Mouse (Mus musculus) thymus, adult 18-20 months (tissue): ENCODE data around the gene Mroh3.

Experiments used
- DNase-seq, 2 experiments: peaks; one replicate each; pipeline ENCODE4 v3.0.0; 2022; ENCODE audit warnings: mixed read lengths in 2 of 2

The Mroh3 gene

DNA sequence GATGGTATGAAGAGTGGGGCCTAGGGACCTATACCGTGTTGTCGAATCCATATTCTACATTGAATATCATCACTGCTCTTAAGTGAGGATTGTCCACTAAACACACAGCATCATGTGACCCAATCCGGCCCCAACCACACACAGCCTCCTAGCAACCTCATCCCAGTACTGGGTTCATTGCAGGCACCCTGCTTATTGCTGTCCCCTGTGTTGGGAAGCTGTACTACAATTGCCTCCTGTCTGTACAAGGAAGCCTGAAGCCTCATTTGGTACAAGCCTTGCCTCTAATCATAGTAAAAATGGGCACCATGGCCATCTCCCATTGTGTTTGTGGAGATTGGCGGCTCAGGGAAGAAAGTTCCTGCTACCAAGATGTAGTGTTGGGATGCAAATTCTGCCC, 56.3 kb downstream of the Mroh3 start:
- DNase-seq = no peak

- no peak for DNase-seq
Measured at GRCm38 (mm10) chr1:136151371-136151770, 61.3 kb downstream of the Mroh3 start.

GRCm38 (mm10) chr1:136149702-136150101, 62.9 kb downstream of the Mroh3 start:
- no peak for DNase-seq

DNA sequence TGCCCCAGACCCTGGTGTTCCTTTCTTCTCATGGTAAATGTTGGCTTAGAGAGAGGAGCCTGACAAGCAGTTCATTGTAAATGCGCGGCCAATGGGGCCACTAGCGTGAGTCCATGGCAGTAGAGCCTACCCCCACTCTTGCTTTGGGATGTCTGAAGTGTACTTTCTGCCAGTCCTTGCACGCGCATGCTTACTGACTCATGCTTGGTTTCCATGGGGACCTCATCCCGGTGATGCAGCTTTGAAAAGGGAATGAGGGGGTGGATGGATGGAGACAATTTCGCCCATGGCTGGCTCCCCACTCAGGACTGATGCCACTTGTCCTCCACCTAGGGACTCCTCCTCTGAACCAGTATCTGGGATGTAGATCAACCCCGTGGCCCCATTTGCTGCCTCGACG, 69.1 kb downstream of the Mroh3 start:
- no peak for DNase-seq

- DNase-seq = no peak
Measured at GRCm38 (mm10) chr1:136142336-136142735, 70.3 kb downstream of the Mroh3 start.

- DNase-seq = no peak
Measured at GRCm38 (mm10) chr1:136141176-136141950, 71.3 kb downstream of the Mroh3 start.

GRCm38 (mm10) chr1:136139990-136140640, 72.5 kb downstream of the Mroh3 start:
- peak; percentile 74 to 84 for DNase-seq

DNA sequence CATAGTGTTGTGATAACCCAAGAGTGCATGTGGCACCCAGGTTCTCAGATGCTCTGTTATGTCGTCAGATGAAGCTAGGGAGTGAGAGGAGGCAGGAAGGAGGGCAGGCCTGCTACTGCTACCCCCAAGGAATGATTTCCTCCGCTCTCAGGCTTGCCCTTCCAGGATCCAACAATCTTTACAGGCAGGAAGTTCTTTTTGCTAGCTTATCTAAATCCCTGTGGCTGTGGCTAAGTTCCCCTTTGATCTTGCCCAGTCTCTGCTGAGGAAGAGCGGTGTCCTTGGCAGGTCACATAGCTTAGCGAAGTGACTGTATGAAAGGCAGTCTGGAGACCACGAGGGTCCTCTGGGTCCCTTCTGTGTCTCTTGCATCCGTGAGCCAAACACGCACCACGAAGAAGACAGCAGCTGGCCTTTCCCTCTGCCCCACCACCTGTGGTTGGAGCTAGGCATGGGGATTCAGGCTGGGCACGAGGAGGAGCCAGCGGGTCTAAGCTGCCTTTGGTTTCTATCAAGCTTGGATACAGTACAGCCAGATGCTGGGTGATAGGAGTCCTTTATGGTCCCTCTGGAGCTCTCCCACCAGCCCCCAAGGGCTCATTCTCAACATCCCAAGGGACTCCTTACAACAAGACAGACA, 74.3 kb downstream of the Mroh3 start:
- no peak for DNase-seq

- peak in 1 of 2 experiments; percentile 62 for DNase-seq
Measured at GRCm38 (mm10) chr1:136137575-136137974, 75.1 kb downstream of the Mroh3 start.

- DNase-seq = no peak
Measured at GRCm38 (mm10) chr1:136137071-136137531, 75.5 kb downstream of the Mroh3 start.

- DNase-seq = no peak
Measured at GRCm38 (mm10) chr1:136136547-136136946, 76.1 kb downstream of the Mroh3 start.

DNA sequence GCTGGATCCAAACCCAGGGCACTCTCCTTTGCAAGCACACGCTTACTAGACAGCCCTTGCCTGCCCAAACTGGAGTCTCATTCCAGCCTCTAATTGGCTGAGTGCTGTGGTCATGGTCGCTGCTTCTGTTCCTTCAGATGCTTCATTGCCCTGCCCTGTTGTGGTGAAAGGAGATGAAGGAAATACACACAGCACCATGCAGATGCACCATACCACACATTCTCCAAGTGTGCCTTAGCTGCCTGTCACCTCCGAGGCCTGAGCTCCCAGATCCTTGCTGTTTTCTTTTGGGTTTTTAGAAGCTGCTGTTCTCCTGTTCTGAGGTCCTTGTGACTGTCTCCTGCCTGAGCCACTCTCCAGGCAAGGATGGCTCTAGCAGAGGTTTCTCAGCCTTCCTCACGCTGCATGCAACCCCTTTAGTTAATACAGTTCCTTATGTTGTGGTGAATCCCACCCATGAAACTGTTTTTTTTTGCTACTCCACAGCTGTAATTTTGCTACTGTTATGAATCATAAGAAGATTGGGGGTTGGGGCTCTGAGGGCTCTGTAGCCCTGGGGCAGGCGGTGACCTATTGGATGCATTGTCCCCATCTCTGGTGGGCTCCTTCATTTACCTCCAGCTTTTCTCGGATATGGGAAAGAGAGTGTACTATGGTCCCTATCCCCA, 76.7 kb downstream of the Mroh3 start:
- DNase-seq = peak in 1 of 2 experiments; percentile 43

DNA sequence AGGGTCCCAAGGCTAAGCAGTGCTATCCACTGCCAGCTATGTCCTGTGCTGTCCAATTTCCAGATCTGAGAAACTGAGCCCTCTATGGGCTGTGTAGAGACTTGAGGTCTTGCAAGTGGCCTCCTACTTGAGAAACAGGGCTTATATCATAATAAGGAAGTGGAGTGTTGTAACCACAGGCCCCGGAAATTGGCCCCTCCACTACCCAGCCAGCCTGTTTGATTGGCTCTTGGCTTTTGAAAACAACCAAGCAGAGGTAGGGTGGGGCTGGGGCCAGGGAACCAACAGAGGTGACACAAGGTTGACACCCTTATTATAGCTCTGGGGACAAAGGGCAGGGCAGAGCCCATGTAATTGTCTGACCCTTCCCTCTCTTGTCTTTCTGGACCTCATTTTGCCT, 77.6 kb downstream of the Mroh3 start:
- DNase-seq = peak; percentile 80 to 92

DNA sequence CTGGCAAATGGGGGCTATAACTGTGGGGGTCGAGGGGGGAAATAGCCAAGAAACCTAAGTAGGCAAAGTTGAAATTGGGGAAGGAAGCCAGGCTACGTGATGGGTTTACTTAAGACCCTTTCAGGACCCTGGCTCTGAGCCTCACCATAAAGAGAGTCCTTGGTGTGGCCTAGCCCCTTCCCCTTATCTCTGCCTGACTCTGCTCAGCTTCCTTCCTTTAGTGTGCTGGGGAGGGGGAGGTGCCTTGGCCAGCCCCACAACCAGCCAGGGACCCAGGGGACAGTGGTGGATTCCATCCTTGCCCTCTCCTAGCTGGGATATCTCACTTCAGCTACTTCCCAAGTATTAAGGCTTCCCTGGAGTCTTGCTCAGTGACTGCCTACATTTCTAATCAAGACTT, 78.1 kb downstream of the Mroh3 start:
- DNase-seq = peak in 1 of 2 experiments; percentile 53

DNA sequence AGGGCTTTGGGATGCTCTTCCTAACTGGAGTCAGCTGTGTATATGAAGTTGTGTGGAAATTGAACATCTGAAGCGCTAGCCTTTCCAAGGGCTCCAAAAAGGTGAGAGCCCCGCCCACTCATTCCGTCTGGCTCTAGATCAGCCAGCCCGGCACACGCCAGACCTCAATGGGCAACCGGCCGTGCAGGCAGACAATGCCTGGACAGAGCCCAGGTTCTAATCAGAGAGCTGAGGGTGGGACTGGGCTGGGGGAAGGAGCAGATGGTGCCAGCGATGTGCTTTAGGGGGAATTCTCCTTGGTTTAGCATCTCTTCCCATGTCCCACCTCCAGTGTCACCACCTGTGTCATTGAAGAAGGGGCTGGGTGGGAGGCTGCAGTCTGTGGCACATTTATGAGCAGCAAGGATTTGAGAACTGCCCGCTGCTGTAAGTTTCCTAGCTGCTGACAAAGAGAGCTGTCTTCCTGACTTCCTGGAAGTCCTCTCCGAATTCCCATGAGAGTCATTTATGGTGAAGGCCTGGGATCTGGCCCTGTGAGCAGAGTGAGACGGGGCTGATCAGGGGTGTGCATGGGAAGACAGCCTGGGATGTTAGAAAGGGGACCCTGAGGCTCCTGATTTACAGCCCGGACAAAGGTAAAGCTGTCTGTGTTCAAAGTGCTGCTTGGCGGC, 78.9 kb downstream of the Mroh3 start:
- no peak for DNase-seq

GRCm38 (mm10) chr1:136132386-136133201, 80.0 kb downstream of the Mroh3 start:
- peak; percentile 81 to 86 for DNase-seq
